Mouse (Mus musculus) ES-Bruce4 (cell line): ENCODE measurements around the gene Olfr31.

Experiments
- CTCF ChIP-seq: IDR thresholded peaks from one replicate; pipeline ENCODE4 v1.8.1; 2011; ENCODE audit warnings: low read depth, low read length
- POLR2A ChIP-seq: IDR thresholded peaks from one replicate; pipeline ENCODE4 v1.8.1; 2011; ENCODE audit warnings: low read length; ENCODE audit not compliant: insufficient read depth

- TF ChIP-seq POLR2A (peak; percentile 6), CTCF (no peak)
Measured at GRCm38 (mm10) chr14:14345948-14346812, 23.6 kb downstream of the Olfr31 start, which contains the start of gene Il3ra.
